Mouse (Mus musculus) thymus, postnatal 0 days (tissue): ENCODE data around the gene Npepps. TPM values are rescaled to one million over a fixed set of nuclear protein-coding genes. Genes with fewer than 3 reads are reported as not detected.
"Not testable (repeated sequence)": the region's sequence is repeated elsewhere in the genome, so short reads cannot be mapped to it uniquely, and the experiment has no call there.

Source experiments
- DNase-seq: peaks from one replicate; pipeline ENCODE4 v3.0.0-alpha.2; 2015; ENCODE audit warnings: low spot score
- polyA plus RNA-seq: library from polyadenylated mRNA; unstranded; fragments of >200 nt; fragmentation: Nextera tagmentation; extraction: Ambion mirVana; gene quantifications from 2 replicates; pipeline ENCODE4 v1.2.1, GENCODE M21; 2015

Gene Npepps
- polyA plus RNA-seq, 1 experiment from 2014 or later, result 64.4 TPM

DNA sequence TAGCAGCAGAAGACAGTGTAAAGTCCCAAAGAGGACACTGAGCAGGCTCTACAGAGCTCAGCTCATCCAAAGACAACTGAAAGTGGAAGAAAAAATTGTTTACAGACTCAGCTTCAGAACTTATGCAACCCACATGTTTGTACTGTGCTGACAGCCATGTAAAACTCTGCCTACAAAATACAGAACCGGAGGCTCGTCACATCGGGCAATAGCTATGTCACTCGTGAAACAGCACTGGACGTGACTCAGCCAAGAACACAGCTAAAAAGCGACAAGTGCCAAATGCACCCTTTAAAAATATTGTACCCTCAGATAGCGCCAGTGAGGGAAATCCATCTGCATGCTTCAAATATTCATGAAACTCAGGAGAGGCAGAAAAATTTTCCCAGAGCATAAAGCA, 39.1 kb downstream of the Npepps start:
- DNase-seq, result no peak

DNA sequence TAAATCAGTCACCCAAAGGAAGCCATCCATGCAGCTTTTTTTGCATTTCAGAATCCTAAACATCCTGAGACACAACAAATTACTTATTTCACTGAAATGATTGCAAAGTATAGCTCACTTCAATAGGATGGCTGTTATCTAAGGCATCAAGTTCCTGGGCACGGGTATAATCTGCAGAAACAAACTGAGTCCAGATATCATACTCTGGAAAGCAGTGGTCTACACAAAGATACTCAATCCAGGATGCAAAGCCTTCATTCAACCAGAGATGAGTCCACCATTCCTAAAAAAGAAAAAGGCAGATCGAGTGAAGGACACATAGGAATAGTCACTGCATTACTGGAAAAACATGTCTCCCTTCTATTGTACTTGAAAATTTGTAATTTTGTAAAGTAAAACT, 42.5 kb downstream of the Npepps start:
- no peak for DNase-seq

DNA sequence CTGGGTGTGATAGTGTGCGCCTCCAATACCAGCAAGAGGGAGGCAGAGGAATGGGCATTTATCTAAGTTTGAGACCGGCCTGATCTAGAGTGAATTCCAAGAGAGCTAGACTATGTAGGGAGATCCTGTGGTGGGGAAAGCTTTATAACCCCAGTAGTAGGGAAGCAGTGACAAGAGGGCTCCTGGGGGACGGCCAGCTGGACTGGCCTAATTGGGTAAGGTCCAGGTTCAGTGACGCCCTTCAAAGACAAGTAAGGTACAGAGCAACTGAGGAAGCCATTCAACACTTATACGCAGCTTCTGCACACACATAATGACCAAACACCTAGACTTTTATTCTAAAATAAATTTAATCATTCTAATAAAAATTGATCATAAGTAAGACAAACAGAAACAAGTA, 48.0 kb downstream of the Npepps start:
- no peak for DNase-seq

DNA sequence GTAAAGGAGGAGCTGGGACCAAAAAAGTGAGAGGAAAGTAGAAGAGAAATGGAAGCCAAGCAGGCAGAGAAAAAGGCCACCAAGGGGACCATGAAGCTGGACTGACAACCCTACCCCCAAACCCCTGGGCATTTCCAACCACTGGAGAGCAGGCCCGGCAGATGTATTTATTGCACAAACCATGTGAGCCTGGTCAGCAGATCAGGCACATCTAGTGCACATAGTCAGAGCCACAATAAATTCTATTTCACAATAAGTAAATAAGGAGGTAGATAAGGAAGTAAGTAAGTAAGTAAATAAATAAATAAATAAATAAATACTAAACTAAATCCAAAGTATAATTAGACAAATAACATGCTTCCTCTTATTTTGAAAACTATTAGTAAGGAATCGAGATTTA, 51.0 kb downstream of the Npepps start:
- DNase-seq, result no peak

DNA sequence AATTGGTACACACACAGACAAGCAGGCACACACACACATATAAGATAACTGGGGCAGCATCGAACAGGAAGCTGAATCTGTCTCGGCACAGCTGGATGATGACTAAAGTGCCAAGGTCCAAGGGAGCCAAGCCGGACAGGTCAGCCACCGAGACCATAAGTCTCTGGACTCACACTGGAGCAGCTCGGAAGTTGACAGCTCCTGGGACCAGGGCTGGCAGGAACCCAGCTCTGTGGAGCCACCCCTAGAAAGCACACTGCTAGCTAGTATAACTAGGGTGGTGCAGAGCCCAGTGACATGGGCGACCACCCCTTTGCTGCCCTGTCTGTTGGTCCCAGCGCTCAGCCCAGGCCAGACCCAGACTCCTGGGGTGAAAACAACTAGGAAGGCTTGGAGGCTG, 51.5 kb downstream of the Npepps start:
- no peak for DNase-seq

DNA sequence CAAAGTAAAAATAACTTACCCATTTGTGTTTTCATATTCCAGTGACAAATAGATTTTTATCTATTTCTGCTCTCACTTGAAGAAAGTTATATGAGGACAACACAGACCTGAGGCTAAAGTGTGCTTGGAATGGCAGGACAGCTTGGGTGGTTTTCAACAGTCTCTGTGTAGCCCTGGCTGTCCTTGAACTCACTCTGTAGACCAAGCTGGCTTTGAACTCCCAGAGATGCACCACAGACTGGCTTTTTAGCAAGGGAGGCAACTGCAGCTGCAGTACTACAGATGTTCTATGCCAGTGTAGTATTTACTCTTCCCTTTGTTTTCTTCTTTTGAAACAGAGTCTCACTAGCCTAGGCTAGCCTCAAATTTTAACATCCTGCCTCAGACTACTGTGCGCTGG, 54.3 kb downstream of the Npepps start:
- DNase-seq, result no peak

DNA sequence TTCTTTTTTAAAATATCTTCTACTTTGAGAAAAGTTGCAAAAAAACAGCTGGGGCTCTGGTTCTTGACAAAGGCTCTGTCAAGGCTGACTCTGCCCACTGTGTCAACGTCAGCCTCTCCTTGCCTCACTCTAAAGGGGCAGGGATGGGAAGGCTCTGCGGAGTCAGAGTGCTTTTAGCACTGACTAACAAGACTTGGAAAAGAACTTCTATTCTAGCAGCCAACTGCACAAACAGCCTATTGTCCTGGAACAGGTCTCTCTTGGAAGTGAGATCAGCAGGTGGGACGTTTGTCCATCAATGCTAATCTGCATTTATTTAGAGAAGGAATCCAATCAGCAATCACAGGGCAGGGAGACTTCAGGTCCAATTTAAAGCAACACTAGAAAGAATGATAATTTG, 57.0 kb downstream of the Npepps start:
- DNase-seq, result no peak

DNA sequence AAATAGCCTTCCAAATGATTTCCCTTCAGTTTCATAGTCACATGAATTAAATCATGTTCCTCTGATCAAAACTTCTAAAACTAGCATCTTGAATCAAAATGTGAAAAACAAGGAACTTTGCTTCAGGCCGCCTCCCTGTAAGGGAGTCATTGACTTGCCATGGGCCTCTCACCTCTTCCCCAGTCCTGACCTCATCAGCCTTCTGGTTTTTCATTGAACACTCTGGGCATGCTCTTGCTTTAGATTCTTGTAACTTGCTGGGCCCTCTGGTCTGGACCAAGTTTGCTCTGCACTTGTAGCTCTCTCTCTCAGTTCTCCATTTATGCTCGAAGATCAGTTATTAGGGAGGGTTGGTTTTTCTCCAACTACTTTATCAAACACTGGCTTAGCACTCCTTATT, 58.8 kb downstream of the Npepps start:
- DNase-seq, result no peak

DNA sequence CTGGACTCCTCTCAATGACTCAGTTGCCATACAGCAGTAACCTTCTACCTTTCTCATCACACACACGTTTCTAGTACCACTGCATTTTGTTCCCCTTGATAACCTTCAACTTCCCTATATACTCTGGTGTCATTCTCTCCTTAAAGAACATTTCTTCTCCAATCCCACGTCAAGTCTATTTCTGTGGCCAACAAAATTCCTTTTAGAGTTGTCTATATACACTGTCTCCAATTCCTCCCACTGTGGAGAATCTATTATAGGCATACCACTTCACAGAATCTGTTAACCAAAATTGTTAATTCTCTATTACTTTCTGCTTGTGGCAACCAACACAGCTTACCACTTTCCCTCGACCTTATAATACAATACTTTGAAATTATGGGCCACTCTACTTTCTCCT, 60.2 kb downstream of the Npepps start:
- DNase-seq, result no peak

DNA sequence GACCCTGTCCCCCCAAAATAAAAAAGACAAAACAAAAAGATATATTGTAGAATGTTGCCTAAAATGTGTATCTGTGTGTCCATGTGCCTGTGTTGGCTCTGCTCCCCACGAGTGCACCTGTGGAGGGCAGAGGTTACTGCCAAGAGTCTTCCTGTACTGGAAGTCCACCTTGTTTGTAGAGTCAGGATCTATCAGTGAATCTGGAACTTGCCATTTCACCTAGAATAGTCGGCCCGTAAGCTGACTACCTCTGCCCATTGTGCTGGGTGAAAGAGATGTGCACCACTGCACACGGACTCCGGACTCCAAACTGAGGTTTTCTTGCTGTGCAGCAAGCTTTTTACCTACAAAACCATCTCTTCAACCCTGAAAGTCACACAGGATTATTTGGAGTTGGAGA, 66.0 kb downstream of the Npepps start:
- DNase-seq, result no peak

DNA sequence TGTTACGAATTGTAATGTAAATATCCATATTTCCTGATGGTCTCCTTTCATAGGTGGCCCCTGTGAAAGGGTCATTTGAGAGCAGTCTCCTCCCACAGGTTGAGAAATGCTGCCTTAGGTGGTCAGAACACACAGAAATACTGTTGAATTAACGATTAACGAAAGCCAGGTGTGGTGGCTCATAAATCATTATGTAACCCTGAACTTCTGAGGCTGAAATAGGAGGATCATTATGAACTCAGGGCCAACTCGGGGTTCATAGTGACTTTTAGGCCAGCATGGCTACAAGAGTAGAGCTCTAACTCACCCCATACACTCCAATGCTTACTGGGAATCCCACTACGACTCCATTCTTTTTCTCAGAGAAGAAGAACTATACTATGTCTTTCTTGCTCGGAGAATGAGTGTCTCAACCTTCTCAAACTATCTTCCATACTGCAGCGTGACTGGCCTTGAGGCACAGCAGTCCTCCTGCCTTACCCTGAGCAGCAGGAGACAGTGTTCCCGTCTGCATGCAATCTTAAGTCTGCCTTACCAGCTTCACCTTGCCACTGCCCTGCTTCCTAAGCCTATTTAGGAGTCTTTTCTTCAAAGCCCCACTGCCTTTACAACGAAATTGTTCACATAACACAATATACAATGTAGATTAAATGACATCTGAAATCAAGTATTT, 69.6 kb downstream of the Npepps start:
- DNase-seq, result no peak

DNA sequence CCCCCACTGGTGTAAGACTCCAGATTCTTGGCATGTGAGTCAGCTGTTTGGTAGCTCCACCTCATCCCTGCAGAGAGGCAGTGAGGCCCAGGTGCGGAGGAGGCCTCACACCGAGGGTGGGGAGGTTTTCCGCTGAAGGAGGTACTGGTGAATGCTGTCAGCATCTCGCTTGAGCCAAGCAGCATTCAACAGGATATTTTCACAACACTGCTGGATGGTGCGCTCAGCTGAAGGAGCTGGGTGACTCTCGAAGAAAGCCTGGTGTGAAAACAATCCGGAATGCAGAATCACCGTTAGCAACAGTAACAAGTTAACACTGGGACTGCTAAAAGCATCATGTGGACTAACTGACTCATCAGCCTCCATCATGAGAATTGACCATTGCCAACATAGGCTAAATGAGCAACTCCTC, 73.4 kb downstream of the Npepps start:
- no peak for DNase-seq

DNA sequence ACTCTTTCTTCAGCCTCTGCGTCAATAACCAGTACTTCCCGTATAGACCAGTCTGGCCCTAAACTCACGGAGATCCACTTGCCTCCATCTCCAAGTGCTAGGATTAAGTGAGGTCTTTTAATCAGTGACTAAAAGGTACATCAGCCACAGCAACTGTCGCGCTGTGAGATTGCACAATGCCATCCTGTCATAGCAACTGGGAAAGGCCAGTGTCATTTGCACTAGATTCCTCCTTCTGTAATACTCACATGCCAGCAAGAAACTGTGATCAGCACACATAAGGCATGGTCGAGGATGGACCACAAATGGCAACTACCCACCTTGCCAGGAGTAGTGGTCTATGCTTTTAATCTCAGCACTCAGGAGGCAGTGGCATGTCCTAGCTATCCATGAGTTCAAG, 80.9 kb downstream of the Npepps start:
- no peak for DNase-seq

DNA sequence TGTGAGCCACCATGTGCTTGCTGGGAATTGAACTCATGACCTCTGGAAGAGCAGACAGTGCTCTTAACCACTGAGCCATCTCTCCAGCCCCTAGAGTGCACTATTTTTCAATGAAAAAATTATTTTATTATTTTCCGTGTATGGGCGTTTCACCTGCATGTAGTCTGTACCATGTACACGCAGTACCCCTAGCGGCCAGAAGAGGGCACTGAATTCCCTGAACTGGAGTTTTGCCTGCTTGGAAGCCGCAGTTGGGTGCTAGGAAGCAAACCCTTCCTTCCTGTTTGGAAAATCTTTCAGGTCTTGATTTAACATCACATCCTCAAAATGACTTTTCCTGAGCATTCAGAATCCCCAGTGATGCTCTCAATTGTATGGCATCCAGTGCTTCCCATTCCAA, 81.8 kb downstream of the Npepps start:
- DNase-seq, result peak; percentile 54

DNA sequence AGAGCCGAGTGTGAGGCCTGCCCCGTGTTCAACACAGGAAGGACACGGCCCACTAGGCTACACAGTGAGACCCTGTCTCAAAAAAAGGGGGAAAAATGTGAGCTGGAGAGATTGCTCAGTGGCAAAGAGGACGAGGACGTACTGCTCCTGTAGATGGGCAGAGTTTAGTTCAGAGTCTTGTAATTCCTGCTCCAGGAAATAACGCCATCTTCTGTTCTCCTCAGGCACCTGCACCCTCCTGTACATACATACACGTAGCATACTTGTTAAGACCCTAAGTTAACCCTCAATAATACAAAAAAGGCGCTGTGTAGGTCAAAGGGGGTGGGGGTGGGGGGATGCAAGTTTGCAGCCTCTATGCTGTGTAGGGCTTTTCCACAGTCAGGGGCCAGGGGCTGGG, 83.4 kb downstream of the Npepps start:
- no peak for DNase-seq

DNA sequence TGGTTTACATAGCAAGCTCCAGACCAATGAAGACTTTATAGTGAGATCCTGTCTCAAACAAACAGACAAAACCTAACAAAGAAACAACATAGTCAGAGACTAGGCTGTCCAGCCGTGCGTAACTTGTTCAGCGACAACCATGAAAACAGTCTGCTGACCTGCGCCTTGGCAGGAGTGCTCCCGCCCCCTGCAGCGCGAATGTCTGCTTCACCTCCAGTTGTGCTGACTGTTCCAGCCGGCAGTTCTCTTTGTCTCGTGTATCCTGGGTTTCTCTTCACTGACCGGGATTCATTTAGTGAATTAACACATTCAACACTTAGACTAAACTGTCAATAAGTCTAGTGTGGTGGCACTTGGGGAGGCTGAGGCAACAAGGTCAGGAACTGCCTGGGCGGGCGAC, 83.9 kb downstream of the Npepps start:
- no peak for DNase-seq

DNA sequence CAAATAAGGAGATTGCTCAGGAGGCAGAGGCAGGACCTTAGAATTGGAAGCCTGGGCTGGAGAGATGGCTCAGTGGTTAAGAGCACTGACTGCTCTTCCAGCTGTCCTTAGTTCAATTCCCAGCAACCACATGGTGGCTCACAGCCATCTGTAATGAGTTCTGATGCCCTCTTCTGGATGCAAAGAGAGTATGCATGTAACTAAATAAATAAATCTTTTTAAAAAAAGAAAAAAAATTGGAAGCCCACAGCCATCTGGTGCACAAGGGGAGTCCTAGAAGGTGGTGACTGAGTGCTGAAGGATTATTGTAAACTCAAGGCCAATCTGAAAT, 87.9 kb downstream of the Npepps start:
- DNase-seq, result no peak

DNA sequence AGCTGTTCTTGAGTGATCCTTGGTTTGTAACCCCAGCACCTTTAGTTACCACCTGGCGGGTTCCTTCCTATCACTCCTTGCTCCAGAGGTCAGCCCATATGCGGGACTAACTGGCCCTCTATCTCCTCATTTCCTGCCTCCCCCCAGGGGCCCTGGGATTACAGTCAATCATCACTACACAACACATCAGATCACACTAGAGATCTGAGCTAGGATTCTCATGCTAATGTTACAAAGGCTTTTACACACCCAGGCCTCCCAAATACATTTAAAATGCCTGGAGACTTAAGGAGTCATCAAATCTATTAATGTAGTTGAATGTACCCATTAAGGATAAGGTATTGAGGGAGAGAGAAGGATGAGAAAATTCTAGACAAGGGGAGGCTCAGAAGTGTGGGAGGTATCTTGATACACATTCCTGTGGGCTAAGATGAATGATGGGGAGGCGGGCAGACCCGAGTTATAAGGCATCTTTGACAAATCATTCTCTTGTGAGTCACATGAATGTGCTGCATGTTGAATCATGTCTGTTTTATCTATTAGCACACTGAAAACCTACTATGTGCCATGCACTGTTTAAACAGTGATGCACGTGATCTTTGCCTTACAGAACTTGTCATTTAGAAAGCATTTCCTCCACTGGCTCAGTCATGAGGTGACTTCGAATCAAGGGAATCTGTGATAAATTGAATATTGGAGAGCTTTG, 88.4 kb downstream of the Npepps start:
- no peak for DNase-seq

DNA sequence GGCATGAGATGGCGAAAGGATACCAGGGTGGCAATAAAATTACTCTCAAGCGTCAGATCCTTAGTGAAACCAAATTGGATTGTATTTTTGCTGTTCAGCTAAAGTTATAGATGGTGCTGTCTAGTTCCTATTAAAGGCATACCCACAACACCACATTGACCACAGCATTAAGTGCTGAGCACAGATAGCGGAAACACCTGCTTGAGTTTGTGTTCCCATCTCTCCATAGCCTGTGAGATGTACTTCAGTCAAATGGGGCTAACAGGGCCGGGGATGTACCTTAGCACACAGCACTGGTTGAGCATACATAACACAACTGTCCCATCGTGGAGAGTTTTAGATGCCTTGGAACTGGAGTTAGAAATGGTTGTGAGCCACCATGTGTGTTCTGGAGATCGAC, 89.4 kb downstream of the Npepps start:
- DNase-seq, result no peak

DNA sequence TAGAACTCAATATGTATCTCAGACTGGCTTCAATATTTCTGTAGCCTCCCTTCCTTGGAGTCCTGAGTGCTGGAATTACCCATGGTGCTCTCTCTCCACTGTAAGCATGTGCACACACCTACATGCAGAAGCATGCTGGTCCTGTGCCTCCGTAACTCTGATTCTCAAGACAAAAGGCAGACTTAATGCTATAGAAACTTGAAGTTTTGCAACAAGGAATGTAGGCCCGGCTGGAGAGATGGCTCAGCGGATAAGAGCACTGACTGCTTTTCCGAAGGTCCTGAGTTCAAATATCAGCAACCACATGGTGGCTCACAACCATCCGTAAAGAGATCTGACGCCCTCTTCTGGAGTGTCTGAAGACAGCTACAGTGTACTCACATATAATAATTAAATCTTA, 90.8 kb downstream of the Npepps start:
- not testable (repeated sequence) for DNase-seq

DNA sequence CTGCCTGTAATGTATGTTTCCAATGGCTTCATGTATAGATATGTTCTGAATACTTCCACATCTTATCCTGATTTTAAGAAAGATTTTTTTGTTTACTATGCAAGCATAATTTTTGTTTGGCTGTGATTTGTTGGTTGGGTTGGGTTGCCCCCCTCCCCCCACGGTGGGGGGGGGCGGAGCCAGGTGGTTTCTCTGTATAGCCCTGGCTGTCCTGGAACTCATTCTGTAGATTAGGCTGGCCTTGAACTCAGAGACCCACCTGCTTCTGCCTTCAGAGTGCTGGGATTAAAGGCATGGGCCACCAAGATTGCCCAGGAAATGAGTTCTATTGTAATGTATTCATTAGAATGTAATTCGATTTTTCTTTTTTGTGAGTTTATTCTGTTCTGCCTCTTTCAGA, 91.2 kb downstream of the Npepps start:
- no peak for DNase-seq

DNA sequence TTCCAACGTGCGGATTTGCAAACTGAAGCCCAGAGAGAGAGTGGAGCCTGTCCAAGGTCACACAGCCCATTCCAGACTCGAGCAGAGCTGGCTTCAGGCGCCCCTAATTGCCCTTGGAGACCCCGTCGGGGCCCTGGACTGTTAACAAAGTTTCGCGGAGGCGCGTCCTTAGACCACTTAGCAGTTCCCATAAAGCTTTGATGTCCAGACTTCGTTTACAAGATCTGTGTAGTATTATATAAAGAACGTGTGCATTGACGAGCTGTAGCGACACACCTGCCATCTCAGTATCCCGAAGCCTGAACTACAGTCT, 91.8 kb downstream of the Npepps start:
- DNase-seq, result no peak

DNA sequence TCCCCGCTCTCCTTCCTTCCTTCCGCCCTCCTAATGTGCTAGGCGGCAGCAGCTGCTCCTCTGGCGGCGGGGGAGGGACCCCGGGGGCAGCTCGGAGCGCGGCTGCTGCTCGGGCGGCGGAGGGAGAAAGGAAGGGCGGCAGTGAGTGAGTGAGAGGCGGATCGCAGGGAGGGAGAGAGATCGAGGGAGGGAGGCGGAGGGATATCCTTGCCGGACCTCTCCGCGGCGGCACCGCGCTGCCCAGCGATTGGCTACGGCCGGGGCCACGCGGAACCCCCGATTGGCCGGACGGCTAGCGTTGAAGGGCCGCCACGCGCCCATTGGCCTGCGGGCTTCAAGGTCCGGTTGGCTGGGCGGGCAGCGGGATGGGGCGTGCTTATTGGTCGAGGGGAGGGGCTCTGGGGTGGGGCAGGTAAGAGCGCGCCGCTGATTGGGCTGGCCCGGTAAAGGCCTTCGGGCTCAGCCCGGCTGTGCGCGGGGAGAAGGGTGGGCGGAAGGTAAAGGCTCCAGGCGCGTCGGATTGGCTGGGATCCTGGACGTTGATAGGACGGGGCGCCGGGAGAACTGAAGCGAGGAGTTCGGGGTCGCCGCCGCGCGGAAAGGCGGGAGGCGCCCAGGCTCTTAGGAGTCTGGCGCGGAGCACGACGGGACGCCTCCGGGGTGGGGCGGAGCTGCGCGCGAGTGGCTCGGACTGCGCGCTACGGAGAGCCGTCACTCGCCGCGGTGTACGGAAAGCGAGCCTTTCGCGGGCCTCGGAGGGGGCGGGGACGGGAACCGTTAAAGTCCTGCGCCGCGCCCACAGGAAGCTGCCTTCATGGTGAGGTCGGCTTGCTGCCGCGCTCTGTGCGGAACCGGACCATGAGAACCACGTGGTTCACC, 92.4 kb downstream of the Npepps start, which contains the start of gene Kpnb1:
Gene Kpnb1 (minus strand): TSS at position 118 of the 879 bp plus-strand sequence.
- peak; percentile 99 for DNase-seq
